Comparison of ENCODE assay signal across 10 mouse cellular contexts in genomic region chr17:47468063-47468462, GRCm38 (mm10). TPM values are rescaled to one million over a fixed set of nuclear protein-coding genes. Genes with fewer than 3 reads are reported as not detected.
DNase-seq lines count a peak whose midpoint lies in the region; ATAC-seq and TF ChIP-seq lines count a peak whose summit lies in the region.
"Had no signal": no experiment of that assay in that cellular context is flagged by ENCODE, and none has a peak within 500 bp of the region (broad histone marks: within the 10 kb centered on the region; RNA-seq: fewer than 3 reads in every experiment).

No protein-coding gene starts in this region.

- no peaks in the 10 kb centered on the region for H3K9me3 ChIP-seq in heart, embryonic 13.5 days
- no peaks in the 10 kb centered on the region for H3K9me3 ChIP-seq in embryonic facial prominence, embryonic 11.5 days (replicated peaks; ENCODE audit: control insufficient read depth, low read length)
- no peaks in the 10 kb centered on the region for H3K9me3 ChIP-seq in hindbrain, postnatal 0 days (ENCODE audit: low read length)
- H3K9me3 ChIP-seq in midbrain, embryonic 14.5 days (ENCODE audit: control insufficient read depth, low read length): no peaks in the 10 kb centered on the region

- 19% methylated on average over 14 of the region's 14 CpGs for WGBS in heart, embryonic 13.5 days
- WGBS in embryonic facial prominence, embryonic 11.5 days: 13% methylated on average over 14 of the region's 14 CpGs
- 18% methylated on average over 11 of the region's 14 CpGs for WGBS in hindbrain, postnatal 0 days
- 19% methylated on average over 13 of the region's 14 CpGs for WGBS in midbrain, embryonic 14.5 days

- H3K36me3 ChIP-seq in heart, embryonic 13.5 days: no peaks in the 10 kb centered on the region
- no peaks in the 10 kb centered on the region for H3K36me3 ChIP-seq in embryonic facial prominence, embryonic 11.5 days (replicated peaks; ENCODE audit: control insufficient read depth, insufficient read depth, low read depth, low read length)
- no peaks in the 10 kb centered on the region for H3K36me3 ChIP-seq in hindbrain, postnatal 0 days (ENCODE audit: insufficient read depth, low read length)
- no peaks in the 10 kb centered on the region for H3K36me3 ChIP-seq in midbrain, embryonic 14.5 days (ENCODE audit: control insufficient read depth, insufficient read depth, low read length)

- DNase-seq in heart, adult 8-10 months (ENCODE audit: low spot score): no peak
- no peak for DNase-seq in embryonic facial prominence, embryonic 11.5 days (ENCODE audit: low spot score)
- no peak for DNase-seq in hindbrain, postnatal 0 days (ENCODE audit: low spot score)
- no peak for DNase-seq in midbrain, embryonic 14.5 days
- no peak for DNase-seq in spleen, adult 12 weeks (ENCODE audit: low spot score)
- no peak for DNase-seq in lung, postnatal 10 days

- peak overlapping the region; percentile 67 for H3K4me2 ChIP-seq in heart, embryonic 13.5 days
- peak overlapping the region; percentile 28 for H3K4me2 ChIP-seq in embryonic facial prominence, embryonic 11.5 days (ENCODE audit: low read depth, low read length)
- peak overlapping the region; percentile 25; the same call in 1 of the 2 replicates for H3K4me2 ChIP-seq in hindbrain, postnatal 0 days (ENCODE audit: low read depth, low read length)
- peak overlapping the region; percentile 19; the same call in 1 of the 2 replicates for H3K4me2 ChIP-seq in midbrain, embryonic 14.5 days (ENCODE audit: low read length)

- H3K27me3 ChIP-seq in heart, embryonic 13.5 days (replicated peaks): peaks cover 58% of the 10 kb centered on the region
- peaks cover 15% of the 10 kb centered on the region for H3K27me3 ChIP-seq in embryonic facial prominence, embryonic 11.5 days (ENCODE audit: control insufficient read depth, insufficient read depth, low read length)
- H3K27me3 ChIP-seq in hindbrain, postnatal 0 days (ENCODE audit: insufficient read depth, low read length): peaks cover 17% of the 10 kb centered on the region; the same call in 1 of the 2 replicates
- H3K27me3 ChIP-seq in midbrain, embryonic 14.5 days (ENCODE audit: control insufficient read depth, insufficient read depth, low read length): peaks cover 11% of the 10 kb centered on the region

- no peak for ATAC-seq in heart, embryonic 13.5 days (ENCODE audit: extremely low read depth, insufficient number of reproducible peaks, low FRiP score, low TSS enrichment)
- ATAC-seq in embryonic facial prominence, embryonic 11.5 days (replicated peaks; ENCODE audit: insufficient number of reproducible peaks, low FRiP score, low TSS enrichment, low read depth): no peak
- 0 out of 2 replicates have a peak, but pooled peaks have one; percentile 8 for ATAC-seq in hindbrain, postnatal 0 days
- ATAC-seq in midbrain, embryonic 14.5 days (ENCODE audit: low FRiP score, low TSS enrichment): no peak
- ATAC-seq in granulocyte monocyte progenitor cell, adult 5-6 weeks (replicated peaks; ENCODE audit: poor library complexity, severe bottlenecking): no peak

- peaks cover 50% of the 10 kb centered on the region for H3K4me1 ChIP-seq in heart, embryonic 13.5 days
- H3K4me1 ChIP-seq in embryonic facial prominence, embryonic 11.5 days (ENCODE audit: control insufficient read depth, insufficient read depth, low read length): no peaks in the 10 kb centered on the region; the same call in 1 of the 2 replicates
- H3K4me1 ChIP-seq in hindbrain, postnatal 0 days (ENCODE audit: insufficient read depth, low read length): no peaks in the 10 kb centered on the region
- no peaks in the 10 kb centered on the region for H3K4me1 ChIP-seq in midbrain, embryonic 14.5 days (ENCODE audit: control insufficient read depth, insufficient read depth, low read length)

- no peak overlapping the region for H3K27ac ChIP-seq in heart, embryonic 13.5 days (replicated peaks)
- no peak overlapping the region for H3K27ac ChIP-seq in embryonic facial prominence, embryonic 11.5 days (replicated peaks; ENCODE audit: low read depth, low read length)
- H3K27ac ChIP-seq in hindbrain, postnatal 0 days: no peak overlapping the region
- no peak overlapping the region for H3K27ac ChIP-seq in midbrain, embryonic 14.5 days (replicated peaks; ENCODE audit: low read depth, low read length)
- H3K27ac ChIP-seq: layer of hippocampus, adult 2 months had no signal

- no peak for TF ChIP-seq CTCF in hindbrain, postnatal 0 days (IDR thresholded peaks at IDR 0.05; ENCODE audit: low read depth)

- peak overlapping the region; percentile 66 for H3K9ac ChIP-seq in heart, embryonic 13.5 days
- H3K9ac ChIP-seq in embryonic facial prominence, embryonic 11.5 days (replicated peaks; ENCODE audit: low read length): no peak overlapping the region; the same call in 1 of the 2 replicates
- no peak overlapping the region for H3K9ac ChIP-seq in hindbrain, postnatal 0 days (replicated peaks; ENCODE audit: low read length)
- H3K9ac ChIP-seq in midbrain, embryonic 14.5 days (replicated peaks; ENCODE audit: low read length): no peak overlapping the region

- peak overlapping the region; percentile 43 for H3K4me3 ChIP-seq in heart, embryonic 13.5 days
- H3K4me3 ChIP-seq in embryonic facial prominence, embryonic 11.5 days (ENCODE audit: low read depth, low read length): peak overlapping the region; percentile 18
- H3K4me3 ChIP-seq in hindbrain, postnatal 0 days (ENCODE audit: low read length): no peak overlapping the region; the same call in 1 of the 2 replicates
- H3K4me3 ChIP-seq in midbrain, embryonic 14.5 days (replicated peaks; ENCODE audit: low read depth, low read length): 0 out of 2 replicates have a peak overlapping the region, but pooled peaks have one; percentile 7
- H3K4me3 ChIP-seq: layer of hippocampus, adult 2 months had no signal

RNA-seq across cellular contexts. Expression of gene 1700001C19Rik, which starts 30.9 kb away (rescaled TPM):
- 0.66 and 0.99 TPM in 2 replicates for polyA plus RNA-seq in heart, embryonic 13.5 days (2015; fragmentation: Nextera tagmentation; extraction: Ambion mirVana)
- not detected for total RNA-seq in heart, adult 8-10 months (2022)
- polyA plus RNA-seq in embryonic facial prominence, embryonic 11.5 days (2014; fragmentation: Nextera tagmentation; extraction: Ambion mirVana): 0.25 and 0.66 TPM in 2 replicates
- 1.7 TPM in 1 of 2 replicates, not detected in the other for total RNA-seq in hindbrain, postnatal 0 days (2014; rRNA removed)
- polyA plus RNA-seq in hindbrain, postnatal 0 days (2015; fragmentation: Nextera tagmentation; extraction: Ambion mirVana): 0.45 and 0.81 TPM in 2 replicates
- 0.72 and 0.76 TPM in 2 replicates for polyA plus RNA-seq in midbrain, embryonic 14.5 days (2014; fragmentation: Nextera tagmentation; extraction: Ambion mirVana)
- total RNA-seq in granulocyte monocyte progenitor cell, adult 5-6 weeks (2014; fragmentation: Nextera tagmentation): not detected in 2 replicates
- 1.9 TPM in 1 of 2 replicates, not detected in the other for total RNA-seq in granulocyte monocyte progenitor cell, adult 5-6 weeks (2017)
- total RNA-seq: CH12.LX; layer of hippocampus, adult 2 months had no signal

RNA-seq across cellular contexts. Expression of gene AI661453, which starts 31.6 kb away (rescaled TPM):
- polyA plus RNA-seq in heart, embryonic 13.5 days (2015; fragmentation: Nextera tagmentation; extraction: Ambion mirVana): 0.82 and 1.2 TPM in 2 replicates
- total RNA-seq in heart, adult 8-10 months (2022): 1 to 10 TPM in 3 of 4 experiments, under 1 TPM in 1; 0.50 to 2.1 (median 1.2) TPM
- polyA plus RNA-seq in embryonic facial prominence, embryonic 11.5 days (2014; fragmentation: Nextera tagmentation; extraction: Ambion mirVana): 0.43 and 0.93 TPM in 2 replicates
- 0.52 and 2.7 TPM in 2 replicates for total RNA-seq in hindbrain, postnatal 0 days (2014; rRNA removed)
- 0.14 and 0.15 TPM in 2 replicates for polyA plus RNA-seq in hindbrain, postnatal 0 days (2015; fragmentation: Nextera tagmentation; extraction: Ambion mirVana)
- 0.05 and 0.15 TPM in 2 replicates for polyA plus RNA-seq in midbrain, embryonic 14.5 days (2014; fragmentation: Nextera tagmentation; extraction: Ambion mirVana)
- 1.8 and 4.3 TPM in 2 replicates for total RNA-seq in granulocyte monocyte progenitor cell, adult 5-6 weeks (2014; fragmentation: Nextera tagmentation)
- 0.34 and 0.62 TPM in 2 replicates for total RNA-seq in granulocyte monocyte progenitor cell, adult 5-6 weeks (2017)
- total RNA-seq: CH12.LX had no signal

RNA-seq across cellular contexts. Expression of gene Taf8, which starts 34.0 kb away (rescaled TPM):
- 18.4 and 19.4 TPM in 2 replicates for polyA plus RNA-seq in heart, embryonic 13.5 days (2015; fragmentation: Nextera tagmentation; extraction: Ambion mirVana)
- 10 to 100 TPM in 2 of 4 experiments, 1 to 10 TPM in 2; 9.1 to 12.5 (median 10.4) TPM for total RNA-seq in heart, adult 8-10 months (2022)
- 27.6 and 29.4 TPM in 2 replicates for polyA plus RNA-seq in embryonic facial prominence, embryonic 11.5 days (2014; fragmentation: Nextera tagmentation; extraction: Ambion mirVana)
- 17.9 and 22.2 TPM in 2 replicates for total RNA-seq in hindbrain, postnatal 0 days (2014; rRNA removed)
- polyA plus RNA-seq in hindbrain, postnatal 0 days (2015; fragmentation: Nextera tagmentation; extraction: Ambion mirVana): 11.8 and 12.3 TPM in 2 replicates
- 17.4 and 19.2 TPM in 2 replicates for polyA plus RNA-seq in midbrain, embryonic 14.5 days (2014; fragmentation: Nextera tagmentation; extraction: Ambion mirVana)
- 13.9 and 23.8 TPM in 2 replicates for total RNA-seq in granulocyte monocyte progenitor cell, adult 5-6 weeks (2014; fragmentation: Nextera tagmentation)
- 34.7 and 40.9 TPM in 2 replicates for total RNA-seq in granulocyte monocyte progenitor cell, adult 5-6 weeks (2017)

RNA-seq across cellular contexts. Expression of gene Ccnd3, which starts 36.8 kb away (rescaled TPM):
- 451 and 478 TPM in 2 replicates for polyA plus RNA-seq in heart, embryonic 13.5 days (2015; fragmentation: Nextera tagmentation; extraction: Ambion mirVana)
- 10 to 100 TPM; 74.4 to 82.2 (median 75.2) TPM for total RNA-seq in heart, adult 8-10 months (2022)
- 291 and 294 TPM in 2 replicates for polyA plus RNA-seq in embryonic facial prominence, embryonic 11.5 days (2014; fragmentation: Nextera tagmentation; extraction: Ambion mirVana)
- total RNA-seq in hindbrain, postnatal 0 days (2014; rRNA removed): 55.0 and 63.4 TPM in 2 replicates
- polyA plus RNA-seq in hindbrain, postnatal 0 days (2015; fragmentation: Nextera tagmentation; extraction: Ambion mirVana): 69.3 and 71.5 TPM in 2 replicates
- polyA plus RNA-seq in midbrain, embryonic 14.5 days (2014; fragmentation: Nextera tagmentation; extraction: Ambion mirVana): 56.4 and 67.3 TPM in 2 replicates
- 99.8 and 128 TPM in 2 replicates for total RNA-seq in granulocyte monocyte progenitor cell, adult 5-6 weeks (2014; fragmentation: Nextera tagmentation)
- 35.5 and 35.9 TPM in 2 replicates for total RNA-seq in granulocyte monocyte progenitor cell, adult 5-6 weeks (2017)
